Mouse (Mus musculus) adrenal gland (tissue): ENCODE data around the gene Chchd6.

Experiments
- intact Hi-C: fragments of 180-260 bp; cut with DNase I; formaldehyde crosslinking; loops from one replicate; pipeline ENCODE4 v1.15.1; 2025

Gene Chchd6

GRCm38 (mm10) chr6:89591531-89591930 is 3.9 kb downstream of the Chchd6 start:
- intact Hi-C loops: no loop called here

GRCm38 (mm10) chr6:89585696-89586095 is 9.8 kb downstream of the Chchd6 start:
- intact Hi-C loops: no loop called here

GRCm38 (mm10) chr6:89584634-89585409 is 10.6 kb downstream of the Chchd6 start:
- intact Hi-C loops: no loop called here

GRCm38 (mm10) chr6:89583170-89583569 is 12.3 kb downstream of the Chchd6 start:
- intact Hi-C loops: no loop called here

GRCm38 (mm10) chr6:89574641-89575040 is 20.8 kb downstream of the Chchd6 start:
- intact Hi-C loops: no loop called here

GRCm38 (mm10) chr6:89573768-89574167 is 21.7 kb downstream of the Chchd6 start:
- intact Hi-C loops: no loop called here

- intact Hi-C loops: no loop called here
Measured at GRCm38 (mm10) chr6:89572921-89573636, 22.4 kb downstream of the Chchd6 start.

GRCm38 (mm10) chr6:89569370-89569769 is 26.1 kb downstream of the Chchd6 start:
- intact Hi-C loops: no loop called here

GRCm38 (mm10) chr6:89566740-89567139 is 28.7 kb downstream of the Chchd6 start:
- intact Hi-C loops: no loop called here

GRCm38 (mm10) chr6:89563381-89563780 is 32.1 kb downstream of the Chchd6 start:
- intact Hi-C loops: no loop called here

- intact Hi-C loops: no loop called here
Measured at GRCm38 (mm10) chr6:89560826-89561225, 34.6 kb downstream of the Chchd6 start.

GRCm38 (mm10) chr6:89557654-89558053 is 37.8 kb downstream of the Chchd6 start:
- intact Hi-C loops: loop anchor here (5.0 to 10.0 kb wide), 2 partner anchors 75 to 313 kb away; no protein-coding TSS in a partner anchor

- intact Hi-C loops: loop anchor here (5.0 to 10.0 kb wide), 2 partner anchors 76 to 312 kb away; no protein-coding TSS in a partner anchor
Measured at GRCm38 (mm10) chr6:89556566-89556965, 38.9 kb downstream of the Chchd6 start.

- intact Hi-C loops: loop anchor here (5.0 to 10.0 kb wide), 2 partner anchors 76 to 311 kb away; no protein-coding TSS in a partner anchor
Measured at GRCm38 (mm10) chr6:89555971-89556370, 39.5 kb downstream of the Chchd6 start.

- intact Hi-C loops: loop anchor here (5.0 to 10.0 kb wide), 3 partner anchors 192 to 627 kb away; partner anchors contain the start of gene Plxna1
Measured at GRCm38 (mm10) chr6:89554029-89554428, 41.4 kb downstream of the Chchd6 start.

GRCm38 (mm10) chr6:89553012-89553704 is 42.3 kb downstream of the Chchd6 start:
- intact Hi-C loops: loop anchor here (2.0 to 10.0 kb wide), 4 partner anchors 191 to 626 kb away; partner anchors contain the start of gene Plxna1

- intact Hi-C loops: loop anchor here (2.0 to 10.0 kb wide), 4 partner anchors 190 to 625 kb away; partner anchors contain the start of gene Plxna1
Measured at GRCm38 (mm10) chr6:89552321-89553011, 43.0 kb downstream of the Chchd6 start.

GRCm38 (mm10) chr6:89549157-89549556 is 46.3 kb downstream of the Chchd6 start:
- intact Hi-C loops: no loop called here

GRCm38 (mm10) chr6:89547951-89548350 is 47.5 kb downstream of the Chchd6 start:
- intact Hi-C loops: no loop called here

GRCm38 (mm10) chr6:89538102-89538751 is 57.2 kb downstream of the Chchd6 start:
- intact Hi-C loops: no loop called here
